Mouse (Mus musculus): ENCODE results near the gene Olfr1453.
"Not testable (repeated sequence)": the region's sequence is repeated elsewhere in the genome, so short reads cannot be mapped to it uniquely, and the experiment has no call there.

The Olfr1453 gene

GRCm38 (mm10) chr19:13028227-13028626 lies at the start of gene Olfr1453:
Gene Olfr1453 (minus strand): TSS chr19:13028327.
- in situ Hi-C loops (cut with MboI, MseI) = no loop called here

- in situ Hi-C loops (cut with MboI, MseI) = no loop called here
These were observed 32.2 kb upstream of the Olfr1453 start, which contains the start of gene Olfr1454 for GRCm38 (mm10) chr19:13060310-13060709. Gene Olfr1454 (plus strand): TSS chr19:13060610.

GRCm38 (mm10) chr19:12994714-12995113 lies 33.4 kb downstream of the Olfr1453 start, which contains the start of gene Olfr1451:
Gene Olfr1451 (plus strand): TSS chr19:12995014.
- in situ Hi-C loops (cut with MboI, MseI) = no loop called here

- in situ Hi-C loops (cut with MboI, MseI) = not testable (repeated sequence)
These were observed 35.8 kb downstream of the Olfr1453 start for GRCm38 (mm10) chr19:12992316-12992715.

All from T-helper 1 cell (primary cell).